Mouse (Mus musculus): ENCODE data around the gene Opcml.

The Opcml gene

GRCm38 (mm10) chr9:27871624-27872023 is 81.0 kb downstream of the Opcml start:
- DNase-seq = no peak

GRCm38 (mm10) chr9:27889636-27890035 is 99.1 kb downstream of the Opcml start:
- DNase-seq = no peak

- peak; percentile 18 to 23 for DNase-seq
Measured at GRCm38 (mm10) chr9:27917250-27917649, 126.7 kb downstream of the Opcml start.

GRCm38 (mm10) chr9:27923495-27923894 is 132.9 kb downstream of the Opcml start:
- no peak for DNase-seq

GRCm38 (mm10) chr9:27923945-27924825 is 133.6 kb downstream of the Opcml start:
- DNase-seq = peak; percentile 29 to 47

GRCm38 (mm10) chr9:27925650-27926049 is 135.1 kb downstream of the Opcml start:
- no peak for DNase-seq

- no peak for DNase-seq
Measured at GRCm38 (mm10) chr9:27937253-27937652, 146.7 kb downstream of the Opcml start.

- no peak for DNase-seq
Measured at GRCm38 (mm10) chr9:27937660-27938059, 147.1 kb downstream of the Opcml start.

GRCm38 (mm10) chr9:27945323-27946010 is 154.9 kb downstream of the Opcml start:
- no peak for DNase-seq

GRCm38 (mm10) chr9:27951110-27951509 is 160.5 kb downstream of the Opcml start:
- no peak for DNase-seq

GRCm38 (mm10) chr9:27961682-27962081 is 171.1 kb downstream of the Opcml start:
- DNase-seq = no peak

- DNase-seq = no peak
Measured at GRCm38 (mm10) chr9:27963385-27963784, 172.8 kb downstream of the Opcml start.

GRCm38 (mm10) chr9:27964902-27965550 is 174.5 kb downstream of the Opcml start:
- no peak for DNase-seq

GRCm38 (mm10) chr9:27968266-27968665 is 177.7 kb downstream of the Opcml start:
- no peak for DNase-seq

- no peak for DNase-seq
Measured at GRCm38 (mm10) chr9:27972293-27972692, 181.7 kb downstream of the Opcml start.

- DNase-seq = no peak
Measured at GRCm38 (mm10) chr9:27982576-27982975, 192.0 kb downstream of the Opcml start.

- no peak for DNase-seq
Measured at GRCm38 (mm10) chr9:27986604-27987588, 196.3 kb downstream of the Opcml start.

GRCm38 (mm10) chr9:27991611-27992010 is 201.0 kb downstream of the Opcml start:
- no peak for DNase-seq

- peak in 1 of 2 experiments; percentile 4 for DNase-seq
Measured at GRCm38 (mm10) chr9:27996536-27996935, 206.0 kb downstream of the Opcml start.

- no peak for DNase-seq
Measured at GRCm38 (mm10) chr9:27998767-27999166, 208.2 kb downstream of the Opcml start.

GRCm38 (mm10) chr9:28003131-28003530 is 212.6 kb downstream of the Opcml start:
- DNase-seq = no peak

GRCm38 (mm10) chr9:28011483-28011882 is 220.9 kb downstream of the Opcml start:
- no peak for DNase-seq

Measured in cerebellum, postnatal 25 days (tissue).